Mouse (Mus musculus) Patski (cell line): ENCODE measurements around the gene Treml4. TPM values are rescaled to one million over a fixed set of nuclear protein-coding genes. Genes with fewer than 3 reads are reported as not detected.

Source experiments
- ATAC-seq: fragments of 100-300 bp; one replicate; pipeline ENCODE4 v1.8.0; 2021
- CTCF ChIA-PET: fragments of 350-600 bp; sonication (Branson Sonifier 250); formaldehyde crosslinking; loops from one replicate; lab custom pipeline; 2022; ENCODE audit warnings: inconsistent platforms; lab: Charles Lee
- POLR2A ChIA-PET: fragments of 350-600 bp; sonication (Branson Sonifier 250); formaldehyde crosslinking; loops from one replicate; lab custom pipeline; 2022; ENCODE audit warnings: antibody characterized with exemption, inconsistent platforms; lab: Charles Lee
- DNase-seq: peaks from one replicate; pipeline ENCODE4 v3.0.0-alpha.2; 2011; ENCODE audit warnings: low read depth, low spot score
- H3K27me3 ChIP-seq: fragments of 371-371 bp; one replicate; pipeline ENCODE4 v1.5.1; 2021
- CTCF ChIP-seq: fragments of 100-300 bp; IDR thresholded peaks from one replicate; pipeline ENCODE4 v1.5.1; 2021
- in situ Hi-C: fragments of 300-500 bp; cut with MboI; formaldehyde crosslinking; loops from 3 replicates; pipeline ENCODE4 v1.11.1; 2018; ENCODE audit warnings: low pct_unique_long_range_greater_than_20kb, mixed read lengths
- polyA plus RNA-seq: library from polyadenylated mRNA; unstranded; gene quantifications from one replicate; pipeline ENCODE4 v1.2.3, GENCODE M21; 2021

Treml4 gene
- polyA plus RNA-seq, 1 experiment from 2014 or later = not detected

DNA sequence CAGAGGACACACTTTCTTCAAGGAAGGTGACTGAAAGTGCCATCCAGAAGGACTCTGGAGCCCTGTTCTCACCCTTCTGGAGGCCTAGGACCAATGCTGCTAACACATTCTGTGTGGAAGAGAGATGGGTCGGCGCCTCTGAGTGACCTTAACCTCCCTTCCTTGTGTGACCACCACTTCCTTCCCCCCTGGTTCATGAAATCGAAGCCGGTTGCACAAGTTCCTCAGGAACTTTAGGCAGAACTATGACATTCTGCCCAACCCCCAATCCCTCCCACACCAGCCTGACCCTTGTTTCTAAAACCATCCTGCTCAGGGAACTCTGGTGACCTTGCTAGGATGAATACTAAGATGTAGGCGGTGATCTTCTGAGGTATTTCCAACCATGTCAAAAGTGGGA lies 60.2 kb downstream of the Treml4 start:
- ChIA-PET CTCF (no interaction called here), POLR2A (no interaction called here)
- in situ Hi-C loops = no loop called here
- ATAC-seq = no peak
- no peak for DNase-seq
- TF ChIP-seq CTCF = no peak
- peaks cover 6% of the 10 kb centered on the region for H3K27me3 ChIP-seq

Other genes with a start within 250 kb of the Treml4 start
- not detected for gene 1700122O11Rik, start 226.0 kb upstream of the Treml4 start, polyA plus RNA-seq
- gene 1700067P10Rik, start 175.0 kb upstream of the Treml4 start, polyA plus RNA-seq = not detected
- gene 9830107B12Rik, start 118.0 kb upstream of the Treml4 start, polyA plus RNA-seq = not detected
- 0.09 TPM for gene A530064D06Rik, start 97.0 kb upstream of the Treml4 start, polyA plus RNA-seq
- gene Trem1, start 31.5 kb upstream of the Treml4 start, polyA plus RNA-seq = not detected
- gene Trem3, start 16.5 kb upstream of the Treml4 start, polyA plus RNA-seq = 0.06 TPM
- gene Treml2, start 35.2 kb downstream of the Treml4 start, polyA plus RNA-seq = not detected
- gene B430306N03Rik, start 51.8 kb downstream of the Treml4 start, polyA plus RNA-seq = 0.03 TPM
- 0.45 TPM for gene Trem2, start 82.1 kb downstream of the Treml4 start, polyA plus RNA-seq
- gene Treml1, start 95.6 kb downstream of the Treml4 start, polyA plus RNA-seq = not detected
- gene Nfya, start 145.6 kb downstream of the Treml4 start, polyA plus RNA-seq = 57.3 TPM
- 37.7 TPM for gene Oard1, start 145.7 kb downstream of the Treml4 start, polyA plus RNA-seq
- 0.10 TPM for gene Apobec2, start 168.6 kb downstream of the Treml4 start, polyA plus RNA-seq
- gene Tspo2, start 187.2 kb downstream of the Treml4 start, polyA plus RNA-seq = 0.06 TPM
- 0.05 TPM for gene Unc5cl, start 190.6 kb downstream of the Treml4 start, polyA plus RNA-seq